Mouse (Mus musculus): ENCODE results near the gene Tkfc. TPM values are rescaled to one million over a fixed set of nuclear protein-coding genes. Genes with fewer than 3 reads are reported as not detected.

Tkfc gene
- 1 to 10 TPM; 5.5 to 7.6 TPM for total RNA-seq (2023)

GRCm38 (mm10) chr19:10605293-10605900 is at the start of gene Tkfc, which contains the start of gene Ddb1:
Gene Tkfc, minus strand, starts transcription at chr19:10605654.
Gene Ddb1, plus strand, starts transcription at chr19:10605327.

GRCm38 (mm10) chr19:10634106-10634871 is 28.8 kb upstream of the Tkfc start, which contains the start of gene Vwce:
Gene Vwce, plus strand, starts transcription at chr19:10634213.

GRCm38 (mm10) chr19:10576690-10577561 is 28.5 kb downstream of the Tkfc start, which contains the start of the genes Cyb561a3 and Tmem138:
Gene Cyb561a3, plus strand, starts transcription at chr19:10577172.
Gene Tmem138, minus strand, starts transcription at chr19:10577362.

DNA sequence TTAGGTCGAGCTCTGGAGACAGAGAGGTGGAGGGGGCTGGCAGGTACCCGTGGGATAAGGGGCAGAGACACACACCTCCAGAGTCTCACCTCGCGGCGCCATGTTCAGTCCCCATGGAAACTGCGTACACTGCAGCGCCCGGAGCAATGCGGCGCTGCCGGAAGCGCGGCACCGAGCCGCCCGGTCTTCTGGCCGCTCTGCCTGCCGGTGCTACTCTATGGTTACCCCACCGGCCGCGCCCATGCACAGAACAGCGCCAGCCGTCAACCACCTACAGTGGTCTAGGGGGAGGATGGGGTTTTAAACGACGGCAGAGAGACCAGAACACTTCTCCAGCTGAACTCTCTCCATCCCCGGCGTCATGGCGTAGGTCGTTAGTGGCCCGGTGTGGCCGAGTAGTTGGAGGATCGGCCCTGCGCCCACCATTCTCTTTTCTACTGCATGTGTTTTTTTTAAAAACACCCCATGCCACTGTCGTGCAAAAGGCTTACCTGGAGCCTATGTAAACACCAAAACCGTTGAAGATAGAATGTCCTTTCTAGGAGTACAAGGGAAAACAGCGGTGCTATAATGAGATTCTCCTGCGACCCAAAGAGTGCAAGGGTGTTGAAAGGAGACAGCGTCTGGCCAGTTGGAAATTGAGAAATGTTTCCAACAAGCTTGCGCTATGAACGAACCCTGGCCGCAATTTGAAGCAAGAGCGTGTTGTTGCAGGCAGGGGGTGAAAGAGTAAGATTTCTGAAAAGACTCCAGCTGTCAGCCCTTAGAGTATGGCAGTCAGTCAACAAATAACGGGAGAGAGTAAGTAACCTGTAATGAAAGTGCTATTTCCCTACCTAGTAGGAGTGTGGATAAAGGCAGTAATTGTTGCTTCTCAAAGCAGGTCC is 49.6 kb downstream of the Tkfc start, which contains the start of gene Tmem216:
Gene Tmem216 (minus strand): TSS at position 615 of the 887 bp plus-strand sequence.

Other genes with a start within 250 kb of the Tkfc start
- not detected for gene Syt7, start 216.6 kb downstream of the Tkfc start, total RNA-seq (2023)
- under 1 TPM in 1 of 2 experiments, not detected in 1; 0.18 TPM for gene Lrrc10b, start 148.2 kb downstream of the Tkfc start, total RNA-seq (2023)
- gene Ppp1r32, start 122.7 kb downstream of the Tkfc start, total RNA-seq (2023), result 1 to 10 TPM; 1.8 to 2.2 TPM
- 10 to 100 TPM; 82.7 to 84.5 TPM for gene Cpsf7, start 80.4 kb downstream of the Tkfc start, total RNA-seq (2023)
- 10 to 100 TPM; 34.9 to 36.2 TPM for gene Sdhaf2, start 79.5 kb downstream of the Tkfc start, total RNA-seq (2023)
- 10 to 100 TPM; 44.7 to 52.4 TPM for gene Tmem216, start 49.4 kb downstream of the Tkfc start, total RNA-seq (2023)
- 10 to 100 TPM; 43.3 to 48.3 TPM for gene Cyb561a3, start 28.5 kb downstream of the Tkfc start, total RNA-seq (2023)
- 1 to 10 TPM; 6.2 to 7.5 TPM for gene Tmem138, start 28.3 kb downstream of the Tkfc start, total RNA-seq (2023)
- 100 to 1,000 TPM in 1 of 2 experiments, 10 to 100 TPM in 1; 92.4 to 102 TPM for gene Ddb1, start 327 bp downstream of the Tkfc start, total RNA-seq (2023)
- gene Vwce, start 28.6 kb upstream of the Tkfc start, total RNA-seq (2023), result under 1 TPM in 1 of 2 experiments, not detected in 1; 0.80 TPM
- not detected for gene Pga5, start 72.4 kb upstream of the Tkfc start, total RNA-seq (2023)
- gene Vps37c, start 83.1 kb upstream of the Tkfc start, total RNA-seq (2023), result 10 to 100 TPM; 48.8 to 52.9 TPM
- under 1 TPM in 1 of 2 experiments, not detected in 1; 0.20 TPM for gene Cd5, start 133.3 kb upstream of the Tkfc start, total RNA-seq (2023)
- gene Cd6, start 224.4 kb upstream of the Tkfc start, total RNA-seq (2023), result 1 to 10 TPM; 1.4 to 1.6 TPM
- gene Slc15a3, start 234.1 kb upstream of the Tkfc start, total RNA-seq (2023), result 100 to 1,000 TPM; 150 to 158 TPM

Data from neutrophil, adult 59 days (primary cell).